Mouse (Mus musculus): ENCODE results near the gene Pitpnm1. TPM values are rescaled to one million over a fixed set of nuclear protein-coding genes. Genes with fewer than 3 reads are reported as not detected.
"Not testable (repeated sequence)": the region's sequence is repeated elsewhere in the genome, so short reads cannot be mapped to it uniquely, and the experiment has no call there.

Pitpnm1 gene
- polyA plus RNA-seq, 1 experiment from 2014 or later, result 7.3 TPM

DNA sequence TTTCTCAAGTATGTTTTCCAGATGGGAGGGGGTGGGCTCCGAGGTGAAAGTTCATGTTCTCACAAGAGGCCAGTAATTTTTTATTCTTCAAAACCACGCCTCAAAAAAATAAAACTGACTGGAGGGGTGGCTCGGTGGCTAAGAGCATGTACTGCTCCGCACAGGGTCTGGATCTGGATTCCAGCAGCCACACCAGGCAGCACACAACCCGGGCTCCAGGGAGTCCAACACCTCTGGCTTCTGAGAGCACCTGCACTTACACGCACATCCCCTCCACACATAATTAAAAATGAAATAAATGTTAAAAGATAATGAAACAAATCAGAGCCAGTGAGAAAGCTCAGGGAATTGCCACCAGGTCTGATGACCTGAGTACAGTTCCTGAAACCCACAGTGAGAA is 33.5 kb upstream of the Pitpnm1 start:
- 62% methylated on average over 6 of the region's 6 CpGs for WGBS (ENCODE audit: insufficient replicate concordance)
- no peak for ATAC-seq (ENCODE audit: low read depth)
- Histone ChIP-seq H3K4me1 (ENCODE audit: control insufficient read depth, low read depth, low read length) (peaks cover 6% of the 10 kb centered on the region), H3K27ac (ENCODE audit: low read length) (no peak overlapping the region), H3K4me2 (ENCODE audit: low read depth, low read length) (no peak overlapping the region), H3K9ac (ENCODE audit: low read depth, low read length) (no peak overlapping the region), H3K27me3 (ENCODE audit: control insufficient read depth, insufficient read depth, low read depth, low read length) (no peaks in the 10 kb centered on the region), H3K9me3 (replicated peaks; ENCODE audit: control insufficient read depth, low read length) (no peaks in the 10 kb centered on the region), H3K4me3 (ENCODE audit: low read depth, low read length) (no peak overlapping the region), H3K36me3 (ENCODE audit: control insufficient read depth, insufficient read depth) (no peaks in the 10 kb centered on the region)

DNA sequence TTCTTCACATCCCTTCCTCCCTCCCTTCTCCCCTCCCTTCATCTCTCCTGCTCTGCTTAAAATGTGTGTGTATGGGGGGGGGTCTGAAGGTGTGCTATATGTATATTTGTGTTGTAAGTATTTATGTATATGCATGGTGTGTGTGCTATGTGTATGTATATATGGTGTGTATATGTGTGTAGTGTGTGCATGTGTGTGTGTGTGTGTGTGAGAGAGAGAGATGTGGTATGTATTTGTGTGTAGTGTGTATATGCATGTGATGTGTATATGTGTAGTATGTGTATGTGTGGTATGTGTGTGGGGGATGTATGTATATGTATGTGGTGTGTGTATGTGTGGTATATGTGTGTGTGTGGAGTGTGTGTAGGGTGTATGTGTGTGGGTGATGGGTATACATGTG is 32.9 kb upstream of the Pitpnm1 start:
- Histone ChIP-seq H3K4me1 (ENCODE audit: control insufficient read depth, low read depth, low read length) (peaks cover 6% of the 10 kb centered on the region), H3K4me2 (ENCODE audit: low read depth, low read length) (no peak overlapping the region), H3K27ac (ENCODE audit: low read length) (no peak overlapping the region), H3K27me3 (ENCODE audit: control insufficient read depth, insufficient read depth, low read depth, low read length) (no peaks in the 10 kb centered on the region), H3K9ac (ENCODE audit: low read depth, low read length) (no peak overlapping the region), H3K4me3 (ENCODE audit: low read depth, low read length) (no peak overlapping the region), H3K9me3 (replicated peaks; ENCODE audit: control insufficient read depth, low read length) (no peaks in the 10 kb centered on the region), H3K36me3 (ENCODE audit: control insufficient read depth, insufficient read depth) (no peaks in the 10 kb centered on the region)
- ATAC-seq (ENCODE audit: low read depth), result no peak

DNA sequence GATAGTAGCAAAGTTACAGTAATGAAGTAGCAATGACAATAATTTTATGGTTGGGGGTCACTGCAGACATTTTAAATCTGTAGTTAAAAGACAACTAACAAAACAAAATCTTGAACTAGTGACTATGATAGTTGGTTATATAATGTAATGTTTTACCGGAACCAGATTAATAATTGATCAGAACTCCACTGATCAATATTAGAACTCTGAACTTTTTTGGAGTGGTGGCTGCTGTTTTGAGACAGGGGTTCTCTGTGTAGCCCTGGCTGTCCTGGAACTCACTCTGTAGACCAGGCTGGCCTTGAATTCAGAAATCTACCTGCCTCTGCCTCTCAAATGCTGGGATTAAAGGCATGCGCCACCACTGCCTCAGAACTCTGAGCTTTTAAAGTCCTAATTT is 31.6 kb upstream of the Pitpnm1 start:
- ATAC-seq (ENCODE audit: low read depth), result 0 out of 2 replicates have a peak, but pooled peaks have one; percentile 48
- not testable (repeated sequence) for H3K4me2 ChIP-seq (ENCODE audit: low read depth, low read length); H3K9me3 ChIP-seq (replicated peaks; ENCODE audit: control insufficient read depth, low read length); H3K36me3 ChIP-seq (ENCODE audit: control insufficient read depth, insufficient read depth); H3K9ac ChIP-seq (ENCODE audit: low read depth, low read length); H3K4me3 ChIP-seq (ENCODE audit: low read depth, low read length); H3K4me1 ChIP-seq (ENCODE audit: control insufficient read depth, low read depth, low read length); H3K27me3 ChIP-seq (ENCODE audit: control insufficient read depth, insufficient read depth, low read depth, low read length)
- WGBS (ENCODE audit: insufficient replicate concordance), result 78% methylated on average over 2 of the region's 2 CpGs
- H3K27ac ChIP-seq (ENCODE audit: low read length), result peak overlapping the region; percentile 68

DNA sequence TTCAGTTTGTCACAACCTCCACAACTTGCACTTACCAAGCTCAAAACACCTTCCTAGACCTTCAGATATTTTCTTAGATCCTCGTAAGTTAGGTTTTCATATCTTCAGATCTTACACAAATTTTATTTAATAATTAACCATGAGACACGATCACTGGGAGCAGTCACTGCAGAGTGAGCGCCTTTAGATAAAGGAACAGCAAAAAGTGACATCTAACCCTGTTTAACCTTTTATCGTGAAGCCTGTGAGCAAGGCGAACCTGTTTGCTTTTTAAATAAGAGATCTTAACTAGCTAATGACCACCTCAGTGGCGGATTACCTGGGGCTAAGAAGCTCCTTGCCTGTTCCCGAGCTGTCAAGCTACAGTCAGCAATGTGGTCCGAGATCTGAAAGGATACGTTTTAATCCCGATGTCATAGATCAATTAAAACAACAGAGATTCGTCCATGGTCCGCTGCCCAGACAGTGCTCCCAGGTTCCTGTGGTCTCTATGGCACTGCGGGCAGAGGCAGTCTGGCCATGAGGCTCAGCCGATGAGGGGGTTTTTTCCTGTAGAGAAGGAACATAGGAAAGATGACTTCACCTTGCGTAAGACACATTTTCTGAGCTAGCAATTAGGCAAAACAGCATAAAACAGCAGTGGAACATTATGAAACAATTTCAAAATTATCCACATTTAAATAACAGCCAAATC is 30.9 kb upstream of the Pitpnm1 start:
- Histone ChIP-seq H3K9ac (ENCODE audit: low read depth, low read length) (no peak overlapping the region), H3K9me3 (replicated peaks; ENCODE audit: control insufficient read depth, low read length) (no peaks in the 10 kb centered on the region), H3K4me2 (ENCODE audit: low read depth, low read length) (no peak overlapping the region), H3K27ac (ENCODE audit: low read length) (peak overlapping the region; percentile 68), H3K4me1 (ENCODE audit: control insufficient read depth, low read depth, low read length) (peaks cover 6% of the 10 kb centered on the region), H3K27me3 (ENCODE audit: control insufficient read depth, insufficient read depth, low read depth, low read length) (no peaks in the 10 kb centered on the region), H3K4me3 (ENCODE audit: low read depth, low read length) (no peak overlapping the region), H3K36me3 (ENCODE audit: control insufficient read depth, insufficient read depth) (no peaks in the 10 kb centered on the region)
- WGBS (ENCODE audit: insufficient replicate concordance), result 62% methylated on average over 15 of the region's 15 CpGs
- peak; percentile 60; the same call in 1 of the 2 replicates for ATAC-seq (ENCODE audit: low read depth)

DNA sequence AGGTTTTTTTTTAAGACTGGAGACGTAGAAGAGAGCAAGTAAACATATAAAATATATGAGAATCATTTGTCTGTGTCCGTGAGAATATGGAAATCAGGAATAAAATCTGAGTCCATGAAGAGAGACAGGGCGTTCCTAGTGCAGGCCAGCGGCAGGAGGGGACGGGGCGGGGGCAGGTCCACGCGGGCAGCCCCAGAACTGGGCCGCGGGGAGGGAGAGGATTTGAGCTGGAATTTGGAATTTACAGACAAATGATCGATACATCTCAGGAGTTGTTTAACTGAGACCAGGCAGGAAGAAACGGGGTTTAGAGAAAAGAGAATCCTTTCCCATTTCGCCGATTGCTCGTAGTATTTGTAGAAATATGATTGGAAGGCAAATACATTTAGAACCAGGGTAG is 29.5 kb upstream of the Pitpnm1 start:
- H3K4me3 ChIP-seq (ENCODE audit: low read depth, low read length), result no peak overlapping the region
- H3K9ac ChIP-seq (ENCODE audit: low read depth, low read length), result no peak overlapping the region

DNA sequence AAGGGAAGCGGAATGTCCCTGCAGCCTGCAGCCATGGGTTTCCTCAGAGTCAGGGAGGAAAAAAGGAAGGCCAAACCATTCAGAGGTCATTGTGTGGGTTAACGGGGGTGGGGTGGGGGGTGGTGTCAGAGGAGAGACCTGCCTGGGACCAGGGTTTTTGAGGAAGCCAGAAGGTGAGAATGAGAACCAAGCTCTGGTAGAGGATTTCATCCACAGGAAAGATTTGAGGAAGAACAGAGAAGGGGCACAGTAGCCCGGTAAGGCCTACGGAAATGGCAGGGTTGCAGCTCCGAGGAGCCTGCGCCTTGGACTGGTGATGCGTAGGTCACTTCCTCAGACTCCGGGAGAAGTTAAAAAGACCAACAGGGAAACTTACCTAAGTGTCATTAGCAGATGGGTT is 29.0 kb upstream of the Pitpnm1 start:
- H3K4me2 ChIP-seq (ENCODE audit: low read depth, low read length), result no peak overlapping the region
- WGBS (ENCODE audit: insufficient replicate concordance), result 34% methylated on average over 8 of the region's 8 CpGs
- peaks cover 6% of the 10 kb centered on the region for H3K4me1 ChIP-seq (ENCODE audit: control insufficient read depth, low read depth, low read length)
- no peaks in the 10 kb centered on the region for H3K36me3 ChIP-seq (ENCODE audit: control insufficient read depth, insufficient read depth)
- peak overlapping the region; percentile 59 for H3K27ac ChIP-seq (ENCODE audit: low read length)
- H3K9me3 ChIP-seq (replicated peaks; ENCODE audit: control insufficient read depth, low read length), result no peaks in the 10 kb centered on the region
- H3K27me3 ChIP-seq (ENCODE audit: control insufficient read depth, insufficient read depth, low read depth, low read length), result no peaks in the 10 kb centered on the region
- no peak overlapping the region for H3K9ac ChIP-seq (ENCODE audit: low read depth, low read length)
- peak; percentile 25; the same call in 1 of the 2 replicates for ATAC-seq (ENCODE audit: low read depth)
- H3K4me3 ChIP-seq (ENCODE audit: low read depth, low read length), result no peak overlapping the region

More for the DNA sequence above, 29.5 kb upstream of the Pitpnm1 start:
- Histone ChIP-seq H3K36me3 (ENCODE audit: control insufficient read depth, insufficient read depth) (no peaks in the 10 kb centered on the region), H3K27me3 (ENCODE audit: control insufficient read depth, insufficient read depth, low read depth, low read length) (no peaks in the 10 kb centered on the region), H3K4me1 (ENCODE audit: control insufficient read depth, low read depth, low read length) (peaks cover 6% of the 10 kb centered on the region), H3K9me3 (replicated peaks; ENCODE audit: control insufficient read depth, low read length) (no peaks in the 10 kb centered on the region), H3K4me2 (ENCODE audit: low read depth, low read length) (no peak overlapping the region), H3K27ac (ENCODE audit: low read length) (peak overlapping the region; percentile 59)
- peak; percentile 61 for ATAC-seq (ENCODE audit: low read depth)
- WGBS (ENCODE audit: insufficient replicate concordance), result 59% methylated on average over 15 of the region's 15 CpGs

DNA sequence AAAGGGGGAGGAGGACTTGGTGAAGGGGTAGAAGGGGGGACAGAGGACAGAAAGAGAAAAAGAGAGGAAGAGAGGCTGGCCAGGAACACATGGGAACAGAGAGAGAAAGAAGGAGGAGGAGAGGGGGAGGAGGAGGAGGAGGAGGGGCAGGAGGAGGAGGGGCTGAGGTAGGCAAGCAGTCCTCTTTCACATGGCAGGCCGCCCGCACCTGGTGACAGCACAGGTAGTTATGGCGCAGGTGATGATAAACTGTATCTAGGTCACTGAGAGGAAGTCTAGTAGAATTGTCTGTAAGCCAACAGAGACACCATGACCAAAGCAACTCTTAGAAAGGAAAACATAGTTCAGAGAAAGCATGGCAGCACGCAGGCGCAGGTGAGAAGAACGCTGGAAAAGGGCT is 28.4 kb upstream of the Pitpnm1 start:
- WGBS (ENCODE audit: insufficient replicate concordance), result 87% methylated on average over 6 of the region's 6 CpGs
- H3K9me3 ChIP-seq (replicated peaks; ENCODE audit: control insufficient read depth, low read length), result no peaks in the 10 kb centered on the region
- no peaks in the 10 kb centered on the region for H3K27me3 ChIP-seq (ENCODE audit: control insufficient read depth, insufficient read depth, low read depth, low read length)
- H3K4me3 ChIP-seq (ENCODE audit: low read depth, low read length), result no peak overlapping the region
- no peaks in the 10 kb centered on the region for H3K36me3 ChIP-seq (ENCODE audit: control insufficient read depth, insufficient read depth)
- no peak overlapping the region for H3K9ac ChIP-seq (ENCODE audit: low read depth, low read length)
- H3K4me2 ChIP-seq (ENCODE audit: low read depth, low read length), result no peak overlapping the region
- no peak for ATAC-seq (ENCODE audit: low read depth)
- H3K27ac ChIP-seq (ENCODE audit: low read length), result peak overlapping the region; percentile 59; the same call in 1 of the 2 replicates
- H3K4me1 ChIP-seq (ENCODE audit: control insufficient read depth, low read depth, low read length), result peaks cover 5% of the 10 kb centered on the region

DNA sequence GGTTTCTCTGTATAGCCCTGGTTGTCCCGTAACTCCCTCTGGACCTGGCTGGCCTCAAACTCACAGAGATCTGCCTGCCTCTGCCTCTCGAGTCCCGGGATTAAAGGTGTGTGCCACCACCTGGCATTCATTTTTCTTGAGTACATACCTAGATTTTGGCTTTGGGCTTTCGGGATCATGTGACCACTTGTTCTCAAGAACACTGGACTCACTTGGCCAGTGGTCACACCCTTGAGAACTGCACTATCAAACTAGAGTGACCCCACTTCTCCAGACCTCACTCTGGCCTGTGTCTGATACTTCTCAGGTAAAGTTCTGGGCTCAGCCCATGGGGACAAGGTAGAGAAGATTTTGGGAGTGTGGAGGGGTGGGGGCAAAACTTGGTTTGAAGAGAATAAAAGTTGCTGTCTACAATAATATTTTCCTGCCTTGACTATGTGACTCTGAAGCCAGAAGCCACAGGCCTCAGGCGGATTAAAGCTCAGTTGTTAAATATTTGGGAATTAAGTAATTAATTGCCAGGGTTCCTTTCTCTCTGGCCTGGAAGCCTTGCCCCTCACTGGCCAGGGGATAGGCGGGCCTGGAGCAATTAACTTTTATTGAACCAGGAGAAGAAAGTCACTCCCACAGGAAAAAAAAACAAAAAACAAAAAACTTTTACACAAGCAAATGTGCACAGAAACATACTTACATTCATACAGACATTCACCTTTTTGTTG is 26.9 kb upstream of the Pitpnm1 start:
- peaks cover 2% of the 10 kb centered on the region for H3K4me1 ChIP-seq (ENCODE audit: control insufficient read depth, low read depth, low read length)
- H3K27ac ChIP-seq (ENCODE audit: low read length), result no peak overlapping the region; the same call in 1 of the 2 replicates
- WGBS (ENCODE audit: insufficient replicate concordance), result 61% methylated on average over 6 of the region's 6 CpGs
- no peaks in the 10 kb centered on the region for H3K27me3 ChIP-seq (ENCODE audit: control insufficient read depth, insufficient read depth, low read depth, low read length)
- no peaks in the 10 kb centered on the region for H3K9me3 ChIP-seq (replicated peaks; ENCODE audit: control insufficient read depth, low read length)
- no peak overlapping the region for H3K9ac ChIP-seq (ENCODE audit: low read depth, low read length)
- no peaks in the 10 kb centered on the region for H3K36me3 ChIP-seq (ENCODE audit: control insufficient read depth, insufficient read depth)
- no peak overlapping the region for H3K4me2 ChIP-seq (ENCODE audit: low read depth, low read length)
- H3K4me3 ChIP-seq (ENCODE audit: low read depth, low read length), result no peak overlapping the region
- no peak for ATAC-seq (ENCODE audit: low read depth)

DNA sequence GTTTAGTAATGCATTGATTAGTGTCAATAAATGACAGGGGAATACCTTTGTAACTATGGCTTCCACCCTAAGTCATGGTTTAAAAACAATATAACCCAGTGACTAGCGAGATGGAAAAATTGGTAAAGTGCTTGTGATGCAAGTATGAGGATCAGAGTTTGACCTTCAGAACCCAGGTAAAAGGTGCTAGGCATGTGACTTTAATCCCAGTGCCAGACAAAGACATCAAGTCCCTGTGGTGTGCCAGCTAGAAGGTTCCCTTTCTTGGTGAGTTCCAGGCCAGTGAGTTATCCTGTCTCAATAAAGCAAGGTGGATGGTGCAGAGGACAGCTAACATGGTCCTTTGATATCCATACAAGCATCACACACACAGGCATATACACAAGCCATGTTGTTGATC is 24.3 kb upstream of the Pitpnm1 start:
- no peaks in the 10 kb centered on the region for H3K36me3 ChIP-seq (ENCODE audit: control insufficient read depth, insufficient read depth)
- ATAC-seq (ENCODE audit: low read depth), result no peak
- H3K4me2 ChIP-seq (ENCODE audit: low read depth, low read length), result no peak overlapping the region
- no peak overlapping the region for H3K9ac ChIP-seq (ENCODE audit: low read depth, low read length)
- H3K4me1 ChIP-seq (ENCODE audit: control insufficient read depth, low read depth, low read length), result peaks cover 16% of the 10 kb centered on the region
- H3K27me3 ChIP-seq (ENCODE audit: control insufficient read depth, insufficient read depth, low read depth, low read length), result no peaks in the 10 kb centered on the region
- 72% methylated on average over 1 of the region's 1 CpGs for WGBS (ENCODE audit: insufficient replicate concordance)
- H3K4me3 ChIP-seq (ENCODE audit: low read depth, low read length), result no peak overlapping the region
- H3K9me3 ChIP-seq (replicated peaks; ENCODE audit: control insufficient read depth, low read length), result no peaks in the 10 kb centered on the region
- H3K27ac ChIP-seq (ENCODE audit: low read length), result no peak overlapping the region
